Mouse (Mus musculus): ENCODE results near the gene Cds2. TPM values are rescaled to one million over a fixed set of nuclear protein-coding genes. Genes with fewer than 3 reads are reported as not detected.

Cds2 gene
- total RNA-seq, 2 experiments from 2014 or later = 251 to 285 TPM

GRCm38 (mm10) chr2:132343846-132344245 is 80.9 kb downstream of the Cds2 start:
- no peak for DNase-seq (ENCODE audit: low spot score in 2 of 2)

Other genes with a start within 250 kb of the Cds2 start
- gene Rassf2, start 232.9 kb upstream of the Cds2 start, total RNA-seq (2021) = 10 to 100 TPM; 42.8 to 47.5 TPM
- 100 to 1,000 TPM; 137 to 143 TPM for gene Slc23a2, start 118.0 kb upstream of the Cds2 start, total RNA-seq (2021)
- gene Tmem230, start 15.3 kb upstream of the Cds2 start, total RNA-seq (2021) = 10 to 100 TPM; 33.7 to 36.4 TPM
- 10 to 100 TPM; 45.8 to 48.0 TPM for gene Pcna, start 9.8 kb upstream of the Cds2 start, total RNA-seq (2021)
- gene Prokr2, start 122.3 kb downstream of the Cds2 start, total RNA-seq (2021) = 1 to 10 TPM; 1.5 to 1.8 TPM